Mouse (Mus musculus) ES-Bruce4 (cell line): ENCODE results near the gene Tor2a.

Experiments used
- CTCF ChIP-seq: IDR thresholded peaks from one replicate; pipeline ENCODE4 v1.8.1; 2011; ENCODE audit warnings: low read depth, low read length
- EP300 ChIP-seq: IDR thresholded peaks from 2 replicates; pipeline ENCODE4 v1.6.1; 2011; ENCODE audit warnings: low read depth, low read length; ENCODE audit not compliant: insufficient read depth
- POLR2A ChIP-seq: IDR thresholded peaks from one replicate; pipeline ENCODE4 v1.8.1; 2011; ENCODE audit warnings: low read length; ENCODE audit not compliant: insufficient read depth

- TF ChIP-seq POLR2A = no peak
- TF ChIP-seq CTCF = no peak
- no peak for TF ChIP-seq EP300
Observed at GRCm38 (mm10) chr2:32724832-32725790, 31.9 kb upstream of the Tor2a start.
